Mouse (Mus musculus): Measurements from ENCODE around the gene Ssbp3.

Ssbp3 gene

GRCm38 (mm10) chr4:106910201-106911172 is at the start of gene Ssbp3:
Gene Ssbp3 (plus strand): TSS chr4:106910701.
- DNase-seq (ENCODE audit: low read depth, low spot score) = peak; percentile 83

GRCm38 (mm10) chr4:106861871-106862270 is 48.6 kb upstream of the Ssbp3 start:
- DNase-seq (ENCODE audit: low read depth, low spot score) = no peak

GRCm38 (mm10) chr4:106862317-106862716 is 48.2 kb upstream of the Ssbp3 start:
- no peak for DNase-seq (ENCODE audit: low read depth, low spot score)

- no peak for DNase-seq (ENCODE audit: low read depth, low spot score)
These were observed 47.6 kb upstream of the Ssbp3 start for GRCm38 (mm10) chr4:106862767-106863370.

GRCm38 (mm10) chr4:106865415-106866110 is 44.9 kb upstream of the Ssbp3 start:
- no peak for DNase-seq (ENCODE audit: low read depth, low spot score)

GRCm38 (mm10) chr4:106866381-106866780 is 44.1 kb upstream of the Ssbp3 start:
- DNase-seq (ENCODE audit: low read depth, low spot score) = no peak

GRCm38 (mm10) chr4:106866845-106867244 is 43.7 kb upstream of the Ssbp3 start:
- DNase-seq (ENCODE audit: low read depth, low spot score) = peak; percentile 84

- DNase-seq (ENCODE audit: low read depth, low spot score) = no peak
These were observed 41.6 kb upstream of the Ssbp3 start for GRCm38 (mm10) chr4:106868737-106869438.

GRCm38 (mm10) chr4:106869539-106869951 is 41.0 kb upstream of the Ssbp3 start:
- DNase-seq (ENCODE audit: low read depth, low spot score) = no peak

GRCm38 (mm10) chr4:106870556-106870955 is 39.9 kb upstream of the Ssbp3 start:
- no peak for DNase-seq (ENCODE audit: low read depth, low spot score)

- no peak for DNase-seq (ENCODE audit: low read depth, low spot score)
These were observed 36.0 kb upstream of the Ssbp3 start for GRCm38 (mm10) chr4:106874501-106874900.

- no peak for DNase-seq (ENCODE audit: low read depth, low spot score)
These were observed 29.4 kb upstream of the Ssbp3 start for GRCm38 (mm10) chr4:106881101-106881500.

- no peak for DNase-seq (ENCODE audit: low read depth, low spot score)
These were observed 27.4 kb upstream of the Ssbp3 start for GRCm38 (mm10) chr4:106883149-106883548.

GRCm38 (mm10) chr4:106886307-106887085 is 24.0 kb upstream of the Ssbp3 start:
- DNase-seq (ENCODE audit: low read depth, low spot score) = no peak

- DNase-seq (ENCODE audit: low read depth, low spot score) = no peak
These were observed 14.4 kb upstream of the Ssbp3 start for GRCm38 (mm10) chr4:106896086-106896485.

GRCm38 (mm10) chr4:106898923-106899322 is 11.6 kb upstream of the Ssbp3 start:
- DNase-seq (ENCODE audit: low read depth, low spot score) = no peak

GRCm38 (mm10) chr4:106899471-106899870 is 11.0 kb upstream of the Ssbp3 start:
- no peak for DNase-seq (ENCODE audit: low read depth, low spot score)

- DNase-seq (ENCODE audit: low read depth, low spot score) = no peak
These were observed 9.8 kb upstream of the Ssbp3 start for GRCm38 (mm10) chr4:106900718-106901117.

- no peak for DNase-seq (ENCODE audit: low read depth, low spot score)
These were observed 8.9 kb upstream of the Ssbp3 start for GRCm38 (mm10) chr4:106901610-106902009.

GRCm38 (mm10) chr4:106902157-106902556 is 8.3 kb upstream of the Ssbp3 start:
- no peak for DNase-seq (ENCODE audit: low read depth, low spot score)

- no peak for DNase-seq (ENCODE audit: low read depth, low spot score)
These were observed 4.6 kb upstream of the Ssbp3 start for GRCm38 (mm10) chr4:106905898-106906297.
